Mouse (Mus musculus) ES-E14 (cell line): Measurements from ENCODE around the gene Krt1. TPM values are rescaled to one million over a fixed set of nuclear protein-coding genes. Genes with fewer than 3 reads are reported as not detected.

ENCODE experiments used
- DNase-seq: peaks from one replicate; pipeline ENCODE4 v3.0.0-alpha.2; 2013; ENCODE audit warnings: low read depth, low spot score
- H3K27ac ChIP-seq: 2 replicates; pipeline ENCODE4 v1.5.1; 2012; ENCODE audit warnings: low read depth, mild to moderate bottlenecking, low read length, moderate library complexity, mixed read lengths; ENCODE audit not compliant: poor library complexity, insufficient read depth, severe bottlenecking
- H3K36me3 ChIP-seq: 2 replicates; pipeline ENCODE4 v1.6.1; 2012; ENCODE audit warnings: mild to moderate bottlenecking, low read length, moderate library complexity, mixed read lengths; ENCODE audit not compliant: control insufficient read depth, poor library complexity, insufficient read depth, severe bottlenecking
- H3K4me1 ChIP-seq, 2 experiments: fragments of 150-350 bp in 1 of 2; sonication (generic) in 1 of 2; 2 replicates each; pipeline ENCODE4 v1.6.1; 2012; ENCODE audit warnings: low read length in 2 of 2, mild to moderate bottlenecking in 1 of 2, mixed read lengths in 1 of 2; ENCODE audit not compliant: control insufficient read depth in 2 of 2, insufficient read depth in 2 of 2, poor library complexity in 1 of 2
- H3K4me3 ChIP-seq, 2 experiments: fragments of 150-350 bp in 1 of 2; sonication (generic) in 1 of 2; 2 replicates each; pipeline ENCODE4 v1.5.1; 2012; ENCODE audit warnings: low read length in 2 of 2, low read depth in 1 of 2, mild to moderate bottlenecking in 1 of 2, mixed read lengths in 1 of 2; ENCODE audit not compliant: insufficient read depth in 1 of 2, poor library complexity in 1 of 2, severe bottlenecking in 1 of 2
- H3K9ac ChIP-seq: 2 replicates; pipeline ENCODE4 v1.6.1; 2012; ENCODE audit warnings: low read depth, mild to moderate bottlenecking, low read length, mixed read lengths; ENCODE audit not compliant: poor library complexity, insufficient read depth, severe bottlenecking
- H3K9me3 ChIP-seq: fragments of 150-350 bp; sonication (generic); 2 replicates; pipeline ENCODE4 v1.6.1; 2012; ENCODE audit warnings: low read depth, mild to moderate bottlenecking, low read length; ENCODE audit not compliant: control insufficient read depth, insufficient read depth
- CHD2 ChIP-seq: IDR thresholded peaks from 2 replicates; pipeline ENCODE4 v1.6.1; 2014; ENCODE audit warnings: mild to moderate bottlenecking, low read depth, low read length, inconsistent platforms
- HCFC1 ChIP-seq: IDR thresholded peaks from 2 replicates; pipeline ENCODE4 v1.6.1; 2012; ENCODE audit warnings: low read length, inconsistent platforms, borderline replicate concordance; ENCODE audit not compliant: insufficient read depth
- MAFK ChIP-seq: IDR thresholded peaks from 2 replicates; pipeline ENCODE4 v1.6.1; 2014; ENCODE audit warnings: mild to moderate bottlenecking, low read depth, low read length, inconsistent platforms; ENCODE audit not compliant: insufficient read depth
- ZC3H11A ChIP-seq: IDR thresholded peaks from 2 replicates; pipeline ENCODE4 v1.6.1; 2012; ENCODE audit warnings: low read depth, mild to moderate bottlenecking, inconsistent platforms, low read length, borderline replicate concordance
- ZNF384 ChIP-seq: IDR thresholded peaks from 2 replicates; pipeline ENCODE4 v1.6.1; 2012; ENCODE audit warnings: low read depth, low read length, inconsistent platforms
- in situ Hi-C, 2 experiments: fragments of 600-800 bp; cut with MboI; formaldehyde crosslinking; loops; one replicate each; pipeline ENCODE4 v1.15.1; 2025; ENCODE audit warnings: low sequenced_read_pairs in 2 of 2, inconsistent platforms in 1 of 2; ENCODE audit not compliant: unreplicated experiment in 2 of 2
- total RNA-seq: library from RNA; depleted of rRNA; stranded (reverse); fragments of 300-350 nt; gene quantifications from 2 replicates; pipeline ENCODE4 v1.2.3, GENCODE M21; 2012

Krt1 gene
- total RNA-seq, 1 experiment = 0.09 TPM

GRCm38 (mm10) chr15:101874383-101874782 lies 23.8 kb upstream of the Krt1 start:
- H3K9ac ChIP-seq = no peak overlapping the region
- in situ Hi-C loops = no loop called here
- H3K27ac ChIP-seq = no peak overlapping the region
- DNase-seq = no peak
- H3K36me3 ChIP-seq = no peaks in the 10 kb centered on the region
- no peak for TF ChIP-seq MAFK
- TF ChIP-seq CHD2 = no peak
- TF ChIP-seq HCFC1 = no peak
- no peak for TF ChIP-seq ZC3H11A
- H3K4me3 ChIP-seq = no peak overlapping the region
- H3K9me3 ChIP-seq = no peaks in the 10 kb centered on the region
- H3K4me1 ChIP-seq = no peaks in the 10 kb centered on the region

GRCm38 (mm10) chr15:101873231-101873630 lies 22.6 kb upstream of the Krt1 start:
- Histone ChIP-seq H3K27ac (no peak overlapping the region), H3K4me1 (no peaks in the 10 kb centered on the region), H3K9me3 (no peaks in the 10 kb centered on the region), H3K9ac (no peak overlapping the region), H3K36me3 (no peaks in the 10 kb centered on the region), H3K4me3 (no peak overlapping the region)
- no peak for DNase-seq
- no peak for TF ChIP-seq HCFC1
- no peak for TF ChIP-seq ZNF384
- TF ChIP-seq MAFK = no peak
- no peak for TF ChIP-seq ZC3H11A
- no peak for TF ChIP-seq CHD2
- in situ Hi-C loops = no loop called here

- no peaks in the 10 kb centered on the region for H3K4me1 ChIP-seq
- no peaks in the 10 kb centered on the region for H3K9me3 ChIP-seq
- no peak within 1 kb of the TSS for H3K9ac ChIP-seq
- H3K36me3 ChIP-seq = no peaks in the 10 kb centered on the region
- TF ChIP-seq ZNF384 (no peak), HCFC1 (no peak), CHD2 (no peak), ZC3H11A (no peak), MAFK (no peak)
- in situ Hi-C loops = no loop called here
- no peak within 1 kb of the TSS for H3K4me3 ChIP-seq
- H3K27ac ChIP-seq = no peak within 1 kb of the TSS
- DNase-seq = no peak
Measured at GRCm38 (mm10) chr15:101869431-101869830, 18.8 kb upstream of the Krt1 start, which contains the start of gene Krt77. TSS of gene Krt77 (minus strand) at chr15:101869705.

GRCm38 (mm10) chr15:101866754-101867153 lies 16.2 kb upstream of the Krt1 start:
- Histone ChIP-seq H3K9ac (no peak overlapping the region), H3K36me3 (no peaks in the 10 kb centered on the region), H3K9me3 (no peaks in the 10 kb centered on the region), H3K4me1 (no peaks in the 10 kb centered on the region), H3K27ac (no peak overlapping the region), H3K4me3 (no peak overlapping the region)
- no peak for TF ChIP-seq CHD2
- TF ChIP-seq MAFK = no peak
- no peak for TF ChIP-seq ZC3H11A
- no peak for TF ChIP-seq ZNF384
- no peak for TF ChIP-seq HCFC1
- in situ Hi-C loops = no loop called here
- DNase-seq = no peak

GRCm38 (mm10) chr15:101860421-101861130 lies 10.0 kb upstream of the Krt1 start:
- no peak overlapping the region for H3K4me3 ChIP-seq
- H3K4me1 ChIP-seq = peaks cover 4 to 5% of the 10 kb centered on the region in 2 experiments; a peak in 2 of 4 replicates
- no peak overlapping the region for H3K27ac ChIP-seq
- H3K36me3 ChIP-seq = no peaks in the 10 kb centered on the region
- TF ChIP-seq HCFC1 (no peak), ZC3H11A (no peak), CHD2 (no peak), ZNF384 (no peak), MAFK (no peak)
- H3K9me3 ChIP-seq = no peaks in the 10 kb centered on the region
- DNase-seq = no peak
- no peak overlapping the region for H3K9ac ChIP-seq
- in situ Hi-C loops = no loop called here
